Mouse (Mus musculus): ENCODE measurements at regions not wholly inside any gene's neighbourhood (a gene's known extent, or its start where the extent isn't known, plus 50 kb on each side); places are given as distances from the start of the nearest gene placed in this dataset.

DNA sequence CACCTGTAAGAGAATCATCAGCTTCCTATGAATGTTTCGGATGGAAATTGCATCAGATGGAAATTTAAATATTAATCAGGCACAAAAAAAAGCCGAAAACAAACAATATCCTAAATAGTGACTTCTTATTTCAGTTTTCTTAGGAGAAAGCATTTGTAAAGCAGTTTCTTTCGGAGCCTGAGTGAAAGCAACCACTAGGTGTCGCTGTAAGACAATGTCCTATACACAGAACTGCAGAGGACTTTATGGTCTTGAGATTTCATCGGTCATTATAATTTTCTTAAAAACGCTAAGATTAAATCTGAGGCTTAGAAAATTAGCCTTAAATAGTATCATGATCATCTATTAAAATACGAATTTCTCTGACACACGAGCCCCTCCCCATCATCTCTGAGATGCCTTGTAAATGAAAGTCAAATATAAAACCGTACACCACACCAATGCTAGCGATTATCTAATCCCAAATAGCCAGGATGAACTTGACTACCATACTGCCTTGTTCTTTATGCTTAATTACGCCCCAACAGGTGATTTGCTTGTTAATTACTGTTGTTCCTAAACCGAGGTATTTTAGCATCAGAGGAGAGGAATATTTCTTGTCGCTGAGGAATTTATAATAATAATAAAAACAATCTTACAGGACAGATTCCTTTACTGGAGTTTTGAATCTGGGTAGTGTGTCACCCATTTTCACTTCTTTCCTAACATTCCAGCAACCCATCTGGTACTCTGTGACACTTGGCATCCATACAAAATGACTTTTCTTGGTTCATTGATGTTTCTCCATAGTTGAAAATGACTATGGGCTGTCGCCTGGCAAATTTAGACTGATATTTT lies 480.0 kb downstream of the Hace1 start:
- TF ChIP-seq CTCF (IDR thresholded peaks at IDR 0.05; ENCODE audit: control insufficient read depth, insufficient read depth, insufficient replicate concordance, low read depth, low read length) = no peak
- TF ChIP-seq POLR2A (IDR thresholded peaks at IDR 0.05; ENCODE audit: control insufficient read depth, low read depth, low read length) = no peak
